Mouse (Mus musculus): ENCODE measurements at regions not wholly inside any gene's neighbourhood (a gene's known extent, or its start where the extent isn't known, plus 50 kb on each side); places are given as distances from the start of the nearest gene placed in this dataset.
A peak's percentile ranks its signal among the peaks of the same experiment; 100 is the strongest.

- DNase-seq (ENCODE audit: low read depth, low spot score) = no peak
Observed at GRCm38 (mm10) chr8:12136178-12136455, 142.5 kb upstream of the A230072I06Rik start.

GRCm38 (mm10) chr8:12137496-12137895 is 141.1 kb upstream of the A230072I06Rik start:
- no peak for DNase-seq (ENCODE audit: low read depth, low spot score)

GRCm38 (mm10) chr8:12137913-12138312 is 140.7 kb upstream of the A230072I06Rik start:
- no peak for DNase-seq (ENCODE audit: low read depth, low spot score)

GRCm38 (mm10) chr8:12151679-12152078 is 126.9 kb upstream of the A230072I06Rik start:
- DNase-seq (ENCODE audit: low read depth, low spot score) = no peak

DNA sequence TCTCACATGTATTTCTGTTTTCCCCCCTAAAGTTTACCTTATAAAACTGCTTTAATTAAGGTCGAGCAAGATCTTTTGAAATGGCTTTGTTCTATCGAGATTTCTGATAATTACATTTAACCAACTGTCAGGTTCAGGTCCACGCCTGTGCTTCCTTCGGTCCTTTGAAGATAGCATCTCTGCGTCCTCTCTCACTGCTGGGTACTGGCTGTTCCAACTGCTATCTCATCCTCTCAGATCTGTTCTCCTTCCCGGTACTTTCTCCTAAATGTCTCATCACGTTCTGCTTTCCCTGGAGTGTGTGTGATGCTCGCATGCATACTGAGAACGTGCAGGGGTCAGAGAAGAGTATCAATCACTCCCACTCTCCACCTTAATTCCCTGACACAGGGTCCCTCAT is 125.8 kb upstream of the A230072I06Rik start:
- DNase-seq (ENCODE audit: low read depth, low spot score) = no peak

GRCm38 (mm10) chr8:12156893-12157292 is 121.7 kb upstream of the A230072I06Rik start:
- no peak for DNase-seq (ENCODE audit: low read depth, low spot score)

DNA sequence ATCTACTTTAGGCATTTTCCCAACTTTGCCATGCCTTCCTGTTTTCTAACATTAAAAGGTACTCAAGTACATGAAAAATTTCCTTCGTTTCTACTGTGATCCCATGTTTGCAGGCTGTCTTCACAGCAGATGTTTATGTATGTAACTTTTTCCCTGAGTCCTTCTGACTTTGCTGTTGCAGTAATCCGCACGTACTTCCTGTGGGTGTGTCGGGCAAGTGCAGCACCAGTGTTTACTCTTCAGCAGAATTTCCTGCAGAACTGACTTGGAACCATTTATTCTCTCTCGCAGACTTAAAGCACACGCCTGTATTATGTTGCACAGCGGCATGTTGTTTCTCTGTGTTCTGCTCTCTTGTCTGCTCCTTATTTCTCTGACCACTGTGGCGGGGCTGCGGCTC is 120.4 kb upstream of the A230072I06Rik start:
- no peak for DNase-seq (ENCODE audit: low read depth, low spot score)

GRCm38 (mm10) chr8:12162921-12163705 is 115.5 kb upstream of the A230072I06Rik start:
- DNase-seq (ENCODE audit: low read depth, low spot score) = no peak

DNA sequence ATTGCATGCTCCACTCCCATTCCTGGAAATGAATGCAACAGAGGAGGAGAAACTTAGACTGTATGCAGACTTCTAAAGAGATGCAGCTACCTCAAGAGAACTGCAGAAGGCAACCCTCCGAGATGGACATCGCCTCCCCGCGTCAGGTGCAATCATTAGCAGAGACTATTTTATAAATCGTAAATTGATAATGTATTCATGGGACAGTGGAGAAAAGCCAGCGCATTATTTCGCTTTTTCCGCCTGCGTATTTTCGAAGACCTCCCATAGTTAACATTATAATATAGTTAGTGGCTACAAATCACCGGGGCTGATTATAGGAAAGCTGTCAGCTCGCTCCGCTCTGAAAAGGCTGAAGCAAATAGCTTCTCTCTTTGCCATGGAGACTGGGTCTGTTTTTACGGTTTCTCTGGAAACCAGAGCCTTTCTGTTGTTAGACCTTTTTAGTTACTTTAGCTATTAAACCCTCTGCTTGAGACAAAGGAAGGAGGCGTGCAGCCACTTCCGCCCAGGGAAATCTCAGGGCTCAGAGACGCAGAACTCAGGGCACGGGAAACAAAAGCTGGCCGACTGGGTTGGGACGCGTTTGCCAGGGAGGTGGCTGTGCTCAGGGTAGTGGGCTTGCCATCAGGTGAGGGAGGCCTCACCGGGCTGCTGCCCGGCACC is 113.0 kb upstream of the A230072I06Rik start:
- DNase-seq (ENCODE audit: low read depth, low spot score) = no peak

GRCm38 (mm10) chr8:12171788-12172187 is 106.8 kb upstream of the A230072I06Rik start:
- DNase-seq (ENCODE audit: low read depth, low spot score) = no peak

GRCm38 (mm10) chr8:12175496-12175895 is 103.1 kb upstream of the A230072I06Rik start:
- DNase-seq (ENCODE audit: low read depth, low spot score) = no peak

GRCm38 (mm10) chr8:12184666-12185065 is 94.0 kb upstream of the A230072I06Rik start:
- DNase-seq (ENCODE audit: low read depth, low spot score) = no peak

DNA sequence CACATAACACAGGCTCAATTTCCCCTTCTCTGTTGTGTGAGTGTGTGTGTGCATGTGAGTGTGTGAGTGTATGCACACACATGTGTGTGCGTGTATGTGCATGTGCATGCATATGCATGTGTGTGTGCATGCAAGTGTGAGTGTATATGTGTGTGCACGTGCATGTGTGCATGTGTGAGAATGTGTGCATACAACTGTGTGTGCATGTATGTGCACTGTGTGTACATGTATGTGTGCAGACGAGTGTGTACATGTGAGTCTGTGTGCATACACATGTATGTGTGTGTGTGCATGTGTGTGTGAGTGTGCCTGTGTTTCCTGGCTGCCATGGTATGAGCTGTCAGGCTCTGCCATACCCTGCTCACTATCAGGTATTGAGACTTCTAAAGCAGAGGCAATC is 91.3 kb upstream of the A230072I06Rik start:
- no peak for DNase-seq (ENCODE audit: low read depth, low spot score)

- DNase-seq (ENCODE audit: low read depth, low spot score) = no peak
Observed at GRCm38 (mm10) chr8:12188451-12188850, 90.2 kb upstream of the A230072I06Rik start.

- DNase-seq (ENCODE audit: low read depth, low spot score) = no peak
Observed at GRCm38 (mm10) chr8:12188960-12189359, 89.7 kb upstream of the A230072I06Rik start.

DNA sequence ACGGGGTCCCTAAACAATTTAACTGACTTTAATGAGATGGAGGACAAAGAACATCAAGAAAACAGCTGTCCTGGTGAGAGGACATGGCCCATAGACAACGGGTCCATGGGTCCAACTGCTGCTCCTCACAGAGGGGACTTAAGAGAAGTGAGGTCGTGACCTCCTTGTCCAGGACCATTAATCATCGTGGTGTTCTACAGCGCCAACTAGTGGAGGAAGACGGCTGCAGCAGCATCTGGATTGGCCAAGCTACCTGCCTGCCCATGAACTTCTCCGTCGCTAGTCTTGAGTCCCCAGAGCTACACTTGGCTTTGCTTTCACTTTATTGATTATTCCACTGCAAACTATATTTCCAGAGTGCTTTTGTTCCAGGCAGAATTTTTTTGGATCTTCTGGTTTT is 86.6 kb upstream of the A230072I06Rik start:
- DNase-seq (ENCODE audit: low read depth, low spot score) = peak; percentile 9

DNA sequence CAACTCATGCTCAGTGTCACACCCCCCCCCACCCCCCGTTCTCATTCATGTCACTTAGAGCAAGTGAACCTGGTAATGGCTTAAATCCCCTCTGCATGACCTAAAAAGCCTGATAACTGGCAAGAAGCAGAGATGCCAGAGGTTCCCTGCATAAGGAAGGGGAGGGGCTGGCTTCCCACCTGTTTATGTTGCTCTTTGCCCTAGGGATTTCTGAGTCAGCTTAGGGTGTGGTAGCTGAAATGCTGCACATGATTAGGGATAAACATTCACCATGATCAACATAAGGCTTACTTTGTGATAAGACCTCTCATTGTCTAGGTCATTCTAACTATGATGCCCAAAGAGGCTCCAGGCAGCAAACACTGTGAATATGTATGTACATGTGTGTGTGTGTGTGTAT is 72.7 kb upstream of the A230072I06Rik start:
- DNase-seq (ENCODE audit: low read depth, low spot score) = no peak

DNA sequence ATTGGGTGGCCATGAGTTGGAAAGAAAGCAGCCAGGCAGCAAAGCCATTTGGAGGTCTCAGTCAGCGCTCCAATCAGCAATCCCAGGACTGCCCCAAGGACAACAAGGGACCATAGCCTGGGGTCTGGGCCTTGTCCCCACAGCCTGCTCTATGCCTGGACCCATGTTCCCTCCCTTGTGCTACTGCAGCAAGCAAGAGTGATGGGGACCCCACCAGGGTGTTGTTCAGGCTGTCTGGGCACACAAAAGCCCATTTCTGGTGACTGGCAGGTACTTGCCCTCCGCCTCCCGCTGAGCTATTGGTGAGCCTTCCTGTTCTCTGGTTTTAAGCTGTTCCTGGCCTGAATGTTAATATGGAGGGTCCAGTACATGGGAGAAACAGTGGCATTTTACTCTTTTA is 71.2 kb upstream of the A230072I06Rik start:
- no peak for DNase-seq (ENCODE audit: low read depth, low spot score)

DNA sequence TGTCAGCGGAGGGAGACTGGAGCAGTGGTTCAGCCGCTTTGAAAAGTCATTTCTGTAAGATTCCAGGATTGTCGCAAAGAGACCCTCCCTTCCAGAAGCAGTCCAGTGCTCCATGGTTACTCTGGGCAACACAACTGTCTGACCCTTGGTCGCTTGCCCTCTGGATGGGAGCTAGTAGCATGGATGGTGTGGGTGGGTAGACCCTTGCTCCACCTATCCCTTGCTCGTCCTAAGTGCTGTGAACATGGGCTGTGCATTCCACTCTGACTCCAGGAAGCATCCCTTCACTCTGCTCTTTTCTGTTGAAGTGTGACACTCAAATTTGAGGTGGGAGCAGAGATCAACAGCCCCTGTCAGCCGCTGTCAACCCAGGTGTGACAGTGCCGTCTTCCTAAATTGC is 64.8 kb upstream of the A230072I06Rik start:
- DNase-seq (ENCODE audit: low read depth, low spot score) = no peak

DNA sequence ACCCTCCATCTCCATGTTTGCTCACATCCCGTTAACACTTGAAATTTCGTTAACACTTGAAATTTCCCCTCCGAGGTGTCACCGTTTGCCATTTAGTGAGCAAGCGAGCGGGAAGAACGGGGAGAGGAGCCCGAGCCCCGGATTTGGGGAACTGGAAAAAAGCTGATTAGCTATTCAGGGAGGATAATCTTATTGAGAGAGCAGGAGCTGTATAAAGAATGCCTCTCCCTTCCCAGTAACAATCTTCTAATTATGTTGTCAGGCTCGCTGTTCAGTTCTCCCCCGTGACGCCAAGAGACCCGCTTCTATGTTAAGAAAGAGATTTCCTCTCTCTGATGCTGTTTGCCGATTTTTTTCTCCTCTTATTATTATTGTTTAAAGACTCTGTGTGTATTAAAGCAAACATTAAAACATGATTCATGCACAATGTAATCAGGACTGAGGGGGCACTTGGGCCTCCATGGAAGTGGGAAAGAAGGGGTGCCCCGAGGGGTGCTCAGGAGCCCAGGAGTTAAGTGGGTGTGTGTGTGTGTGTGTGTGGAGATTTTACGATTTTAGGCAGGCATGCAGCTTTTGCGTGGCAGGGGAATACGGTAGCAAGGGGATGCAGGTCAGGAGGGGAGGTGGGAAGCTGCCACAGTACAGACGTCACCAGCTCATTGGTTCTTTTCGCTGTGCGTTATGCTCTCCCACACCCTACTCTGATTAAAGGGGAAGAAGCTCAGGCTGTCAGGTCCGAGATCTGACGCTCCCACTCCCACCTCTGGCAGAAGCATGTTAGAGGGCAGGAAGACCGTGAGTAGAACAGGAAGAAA is 64.2 kb upstream of the A230072I06Rik start:
- DNase-seq (ENCODE audit: low read depth, low spot score) = peak; percentile 23

DNA sequence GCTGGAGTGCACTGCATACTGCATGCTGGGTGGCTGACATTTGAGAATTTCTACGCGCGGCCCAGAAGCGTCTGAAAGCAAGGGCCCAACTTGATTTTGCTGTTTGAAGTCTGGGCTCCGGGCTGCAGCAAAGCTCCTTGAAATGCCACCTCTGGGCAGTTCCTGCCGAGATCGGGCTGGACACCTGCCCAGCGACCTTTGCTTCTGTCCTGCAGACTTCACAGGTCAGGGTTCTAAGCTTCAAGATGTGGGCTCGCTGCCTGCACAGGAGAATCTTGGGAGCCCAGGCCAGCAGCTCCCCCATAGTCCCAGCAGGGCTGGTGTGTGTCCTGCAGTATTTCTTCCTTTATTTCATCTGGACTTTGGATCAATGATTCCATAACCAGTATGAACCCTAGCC is 57.1 kb upstream of the A230072I06Rik start:
- no peak for DNase-seq (ENCODE audit: low read depth, low spot score)

DNA sequence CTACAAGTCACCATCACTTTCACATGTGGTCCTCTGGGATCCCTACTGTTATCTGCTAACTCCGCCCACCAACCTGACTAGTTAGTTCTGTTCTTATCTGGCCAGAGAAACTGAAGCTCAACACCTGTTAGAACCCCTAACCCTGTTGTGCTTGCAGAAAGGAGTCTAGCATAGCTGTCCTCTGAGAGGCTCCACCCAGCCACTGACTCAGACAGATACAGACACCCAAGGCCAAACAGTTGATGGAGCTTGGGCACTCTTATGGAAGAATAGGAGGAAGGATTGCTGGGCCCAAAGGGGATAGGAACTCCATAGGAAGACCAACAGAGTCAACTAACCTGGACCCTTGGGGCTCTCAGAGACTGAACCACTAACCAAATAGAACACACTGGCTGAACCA is 55.2 kb upstream of the A230072I06Rik start:
- DNase-seq (ENCODE audit: low read depth, low spot score) = no peak
